Mouse (Mus musculus) ES-E14 (cell line): ENCODE data around the gene Zzef1.

ENCODE experiments used
- CHD2 ChIP-seq: IDR thresholded peaks from 2 replicates; pipeline ENCODE4 v1.6.1; 2014; ENCODE audit warnings: mild to moderate bottlenecking, low read depth, low read length, inconsistent platforms
- MAFK ChIP-seq: IDR thresholded peaks from 2 replicates; pipeline ENCODE4 v1.6.1; 2014; ENCODE audit warnings: mild to moderate bottlenecking, low read depth, low read length, inconsistent platforms; ENCODE audit not compliant: insufficient read depth
- ZNF384 ChIP-seq: IDR thresholded peaks from 2 replicates; pipeline ENCODE4 v1.6.1; 2012; ENCODE audit warnings: low read depth, low read length, inconsistent platforms

DNA sequence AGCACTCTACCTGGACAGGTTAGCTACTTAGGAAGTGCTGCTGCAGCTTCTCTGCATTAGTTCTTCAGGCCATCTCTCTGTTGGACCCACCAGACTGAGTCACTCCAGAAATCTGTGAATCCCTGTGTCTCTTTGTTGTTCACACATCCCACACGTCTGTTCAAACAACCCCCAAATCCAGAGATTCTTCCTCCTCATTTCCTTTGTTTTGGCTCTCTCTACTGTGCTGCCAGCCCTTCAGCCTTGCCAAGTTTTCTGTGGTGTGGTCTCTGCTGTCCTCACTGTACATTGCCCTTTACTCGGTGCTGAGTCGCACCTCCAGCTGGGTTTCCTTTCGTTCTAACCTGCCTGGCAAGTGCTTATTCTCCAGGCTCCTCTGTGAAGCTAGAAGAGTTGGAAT lies 31.8 kb upstream of the Zzef1 start:
- TF ChIP-seq CHD2, result no peak
- TF ChIP-seq MAFK, result no peak
- TF ChIP-seq ZNF384, result no peak
